Mouse (Mus musculus) olfactory bulb, adult 2 months (tissue): ENCODE measurements around the gene Efhd1. TPM values are rescaled to one million over a fixed set of nuclear protein-coding genes. Genes with fewer than 3 reads are reported as not detected.
A peak's percentile ranks its signal among the peaks of the same experiment; 100 is the strongest.

Experiments
- H3K27ac ChIP-seq: fragments of 200-500 bp; 2 replicates; pipeline ENCODE4 v1.5.1; 2012; ENCODE audit warnings: low read depth, low read length; ENCODE audit not compliant: insufficient read depth
- H3K4me1 ChIP-seq: fragments of 200-500 bp; 2 replicates; pipeline ENCODE4 v1.6.1; 2012; ENCODE audit warnings: low read length; ENCODE audit not compliant: control insufficient read depth, insufficient read depth
- H3K4me3 ChIP-seq: fragments of 200-500 bp; 2 replicates; pipeline ENCODE4 v1.5.1; 2012; ENCODE audit warnings: mild to moderate bottlenecking, low read depth, low read length, moderate library complexity; ENCODE audit not compliant: insufficient read depth
- CTCF ChIP-seq: fragments of 200-500 bp; IDR thresholded peaks from 2 replicates; pipeline ENCODE4 v1.5.1; 2012; ENCODE audit warnings: low read depth, mild to moderate bottlenecking, low read length, moderate library complexity; ENCODE audit not compliant: insufficient read depth
- POLR2A ChIP-seq: fragments of 200-500 bp; IDR thresholded peaks from 2 replicates; pipeline ENCODE4 v1.6.1; 2012; ENCODE audit warnings: mild to moderate bottlenecking, low read depth, low read length, moderate library complexity; ENCODE audit not compliant: insufficient read depth
- WGBS: fragments of 180-500 bp; shearing (Covaris S2); methylation state at CpG from one replicate; pipeline ENCODE4 v1.1.7; 2018; 5-methylcytosine and 5-hydroxymethylcytosine counted together
- polyA plus RNA-seq: library from polyadenylated mRNA; stranded (reverse); fragments of >200 nt; gene quantifications from 2 replicates; pipeline ENCODE4 v1.2.4, GENCODE M21; 2012; ENCODE audit warnings: low replicate concordance; ENCODE audit not compliant: missing spikeins, insufficient read depth, insufficient read length

Gene Efhd1
- polyA plus RNA-seq, 1 experiment: not detected

DNA sequence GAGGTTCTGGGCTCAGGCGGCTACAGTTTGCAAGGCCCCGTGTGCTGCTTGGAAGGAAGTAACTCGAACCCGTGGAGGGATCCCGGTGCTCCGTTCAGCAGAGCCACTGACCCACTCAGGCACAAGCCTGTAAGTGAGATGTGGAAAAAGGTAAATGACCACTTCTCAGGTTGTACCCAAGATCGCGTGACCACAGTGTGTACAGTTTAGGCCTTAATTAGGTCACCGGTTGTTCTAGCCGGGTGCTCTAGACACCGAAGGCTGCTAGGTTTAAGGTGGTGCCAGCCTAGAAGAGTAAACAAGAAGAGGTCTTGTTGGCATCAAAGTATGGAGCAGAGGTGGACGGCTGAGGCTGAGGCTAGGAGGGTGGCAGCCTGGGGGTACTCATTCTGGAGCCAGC is 11.0 kb downstream of the Efhd1 start:
- no peak for TF ChIP-seq CTCF
- no peak for TF ChIP-seq POLR2A
- Histone ChIP-seq H3K4me1 (peaks cover 10% of the 10 kb centered on the region; the same call in 1 of the 2 replicates), H3K27ac (no peak overlapping the region), H3K4me3 (no peak overlapping the region)
- 93% methylated on average over 12 of the region's 12 CpGs for WGBS

DNA sequence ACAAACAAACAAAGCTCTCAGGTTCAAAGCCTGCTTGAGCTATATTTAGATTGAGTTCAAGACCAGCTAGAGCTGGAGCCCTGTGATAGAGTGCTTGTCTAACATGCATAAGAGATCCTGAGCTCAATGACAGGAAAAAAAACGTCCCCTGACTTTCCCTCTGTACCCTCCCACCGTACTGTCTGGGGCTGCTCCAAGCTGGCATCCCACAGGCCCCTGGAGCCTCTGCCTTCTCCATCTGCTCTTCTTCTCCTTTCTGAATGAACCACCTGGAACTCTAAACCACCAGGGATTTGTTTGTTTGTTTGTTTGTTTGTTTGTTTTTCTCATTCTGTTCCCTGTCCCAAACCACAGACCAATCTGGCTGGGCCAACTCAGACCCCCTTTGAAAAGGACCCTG is 11.9 kb downstream of the Efhd1 start:
- Histone ChIP-seq H3K27ac (no peak overlapping the region), H3K4me1 (peaks cover 8% of the 10 kb centered on the region; the same call in 1 of the 2 replicates), H3K4me3 (no peak overlapping the region)
- TF ChIP-seq CTCF (no peak), POLR2A (no peak)
- 77% methylated on average over 2 of the region's 2 CpGs for WGBS

DNA sequence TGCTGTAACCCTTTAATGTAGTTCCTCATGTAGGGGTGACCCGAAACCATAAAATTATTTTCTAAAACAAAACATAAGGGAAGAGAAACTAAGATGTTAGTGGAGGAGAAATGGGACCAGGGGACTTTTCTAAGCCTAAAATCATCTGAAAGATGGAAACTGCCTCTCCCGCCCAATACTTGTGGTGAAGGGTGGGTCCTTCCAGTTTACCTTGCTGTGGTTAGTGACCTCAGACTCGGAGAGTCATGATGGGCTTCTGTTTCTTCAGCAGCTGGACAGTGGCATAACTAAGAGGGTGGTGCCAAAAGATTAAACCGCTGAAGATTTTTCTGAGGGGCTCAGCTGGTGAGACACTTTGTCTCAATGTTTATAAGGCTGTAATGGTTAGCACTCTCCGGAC is 16.1 kb downstream of the Efhd1 start:
- Histone ChIP-seq H3K4me3 (no peak overlapping the region), H3K4me1 (no peaks in the 10 kb centered on the region), H3K27ac (no peak overlapping the region)
- 83% methylated on average over 5 of the region's 5 CpGs for WGBS
- TF ChIP-seq POLR2A: no peak

DNA sequence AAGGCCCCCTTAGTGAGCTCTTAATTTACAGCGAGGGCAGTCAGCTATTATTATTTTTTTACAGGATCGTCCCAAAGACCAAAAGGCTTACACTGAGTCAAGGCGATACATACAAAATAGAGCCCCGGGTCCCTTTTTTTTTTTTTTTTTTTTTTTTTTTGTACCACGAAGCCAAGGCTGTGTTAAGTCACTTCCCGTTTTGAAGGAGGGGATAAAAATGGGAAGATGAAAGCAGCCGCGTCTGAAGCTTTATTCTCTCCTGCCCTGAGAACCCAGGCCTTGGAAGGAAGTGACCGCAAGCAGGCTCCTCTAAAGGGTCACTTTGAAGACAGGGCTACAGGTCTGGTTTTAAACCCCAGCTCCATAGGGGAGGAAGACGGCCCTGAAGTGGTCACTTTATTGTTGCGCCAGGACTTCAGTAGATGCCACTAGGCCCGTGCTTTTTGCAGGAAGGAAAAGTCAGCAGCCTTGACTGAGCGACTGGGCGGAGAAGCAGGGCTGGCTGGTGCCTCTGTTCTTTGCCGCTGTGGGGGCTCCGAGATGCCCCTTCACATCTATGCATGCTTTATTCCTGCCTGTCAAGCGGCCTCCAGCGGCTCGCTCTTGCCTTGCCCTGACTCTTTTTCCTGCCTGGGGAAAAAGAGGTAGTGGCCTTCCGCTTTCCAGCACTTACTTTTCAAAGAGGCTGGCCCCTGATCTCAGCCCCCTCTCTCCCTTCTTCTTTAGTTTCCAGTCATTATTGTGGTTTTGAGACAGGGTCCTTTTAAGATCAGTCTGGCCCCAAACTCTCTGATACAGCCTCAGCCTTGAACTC is 17.6 kb downstream of the Efhd1 start:
- Histone ChIP-seq H3K27ac (no peak overlapping the region), H3K4me3 (no peak overlapping the region), H3K4me1 (no peaks in the 10 kb centered on the region)
- 55% methylated on average over 20 of the region's 20 CpGs for WGBS
- TF ChIP-seq CTCF: no peak

DNA sequence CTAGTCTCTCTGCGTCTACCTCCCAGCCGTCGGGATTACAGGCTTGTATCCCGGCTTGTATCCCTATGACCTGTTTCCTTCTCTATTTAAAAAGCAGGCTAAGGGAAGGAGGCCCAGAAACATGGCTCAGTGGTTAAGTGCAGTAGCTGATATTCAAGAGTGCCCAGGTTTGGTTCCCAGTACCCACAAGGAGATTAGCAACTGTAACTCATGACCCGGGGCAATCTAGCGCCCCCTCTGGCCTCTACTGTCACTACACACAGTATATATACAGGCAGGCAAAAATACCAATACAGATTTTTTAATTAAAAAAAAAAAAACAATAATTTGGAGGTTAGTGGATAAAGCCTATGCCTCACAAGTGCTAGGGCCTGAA is 18.2 kb downstream of the Efhd1 start:
- Histone ChIP-seq H3K4me1 (no peaks in the 10 kb centered on the region), H3K27ac (no peak overlapping the region), H3K4me3 (no peak overlapping the region)
- TF ChIP-seq POLR2A (no peak), CTCF (no peak)
- WGBS: 77% methylated on average over 6 of the region's 6 CpGs

DNA sequence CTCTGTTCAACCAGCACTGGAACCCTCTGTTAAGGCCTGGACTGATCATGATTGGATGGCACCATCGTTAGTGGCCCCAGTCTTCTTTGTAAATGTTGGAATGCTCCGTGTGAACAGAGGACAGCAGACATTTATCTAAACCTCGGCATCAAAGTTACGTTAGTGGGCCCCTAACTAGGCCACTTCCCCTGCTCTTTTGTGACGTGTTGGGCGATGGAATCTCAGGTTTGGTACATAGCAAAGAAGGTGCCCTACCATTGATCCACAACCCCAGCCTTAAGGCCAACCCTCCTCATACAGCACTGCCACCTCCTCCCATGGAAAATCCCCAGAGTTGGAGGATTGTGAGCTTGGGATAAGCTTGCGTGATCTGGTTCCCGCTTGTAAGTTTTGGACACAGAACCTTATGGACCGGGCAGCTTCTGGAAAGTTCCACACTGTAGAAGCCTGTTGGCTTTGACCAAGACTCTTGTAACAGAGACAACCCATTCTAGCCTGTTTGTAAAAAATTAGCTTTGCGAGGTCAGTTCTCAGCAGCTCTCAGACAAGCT is 19.3 kb downstream of the Efhd1 start:
- no peak overlapping the region for H3K4me3 ChIP-seq
- TF ChIP-seq CTCF (no peak), POLR2A (no peak)
- WGBS: 82% methylated on average over 10 of the region's 10 CpGs

DNA sequence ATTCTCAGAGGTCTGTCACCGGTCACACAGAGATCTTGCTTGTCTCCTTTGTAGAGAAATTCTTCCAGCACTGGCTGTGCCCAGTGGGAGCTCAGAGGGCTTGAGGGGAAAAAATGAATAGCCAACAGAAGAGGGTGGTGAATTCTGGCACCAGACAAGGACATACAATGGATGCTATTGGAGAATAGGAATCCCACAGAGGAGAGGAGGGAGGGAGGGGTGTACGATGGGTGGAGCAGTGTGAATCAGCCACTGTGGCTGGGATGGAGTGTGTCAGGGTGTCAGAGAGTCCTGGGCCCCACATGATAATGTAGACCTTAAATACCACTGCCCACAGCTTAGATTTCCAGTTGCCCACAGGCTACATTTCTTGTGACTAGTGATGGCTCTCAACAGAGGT is 22.9 kb downstream of the Efhd1 start:
- peaks cover under 1% of the 10 kb centered on the region; the same call in 1 of the 2 replicates for H3K4me1 ChIP-seq
- no peak overlapping the region for H3K4me3 ChIP-seq
- no peak for TF ChIP-seq POLR2A
- TF ChIP-seq CTCF: no peak
- whole genome bisulfite sequencing: 45% methylated on average over 2 of the region's 2 CpGs
- no peak overlapping the region for H3K27ac ChIP-seq

More for the DNA sequence above, 19.3 kb downstream of the Efhd1 start:
- Histone ChIP-seq H3K4me1 (no peaks in the 10 kb centered on the region), H3K27ac (no peak overlapping the region)

DNA sequence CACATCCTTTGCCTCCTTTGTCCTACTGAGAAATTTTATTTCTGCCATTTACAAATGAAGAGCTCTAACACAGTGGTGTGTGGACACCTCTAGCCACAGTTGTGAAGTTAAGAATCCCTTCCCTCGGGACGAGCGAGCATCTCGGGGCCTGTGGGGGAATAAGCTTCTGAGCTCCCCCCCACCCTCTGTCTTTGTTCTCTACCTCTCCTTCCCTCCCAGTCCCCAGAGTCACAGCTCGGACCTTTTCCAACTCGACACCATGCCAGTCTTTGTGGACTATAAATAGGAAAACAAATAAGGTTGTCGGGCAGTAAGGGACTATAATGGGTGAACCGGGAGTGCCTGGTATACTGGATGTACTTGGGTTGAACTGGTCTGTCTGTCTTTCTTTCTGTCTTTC is 27.3 kb downstream of the Efhd1 start:
- WGBS: 57% methylated on average over 8 of the region's 8 CpGs
- no peak for TF ChIP-seq CTCF
- H3K4me1 ChIP-seq: peaks cover 6% of the 10 kb centered on the region; the same call in 1 of the 2 replicates
- H3K4me3 ChIP-seq: no peak overlapping the region
- no peak overlapping the region for H3K27ac ChIP-seq

DNA sequence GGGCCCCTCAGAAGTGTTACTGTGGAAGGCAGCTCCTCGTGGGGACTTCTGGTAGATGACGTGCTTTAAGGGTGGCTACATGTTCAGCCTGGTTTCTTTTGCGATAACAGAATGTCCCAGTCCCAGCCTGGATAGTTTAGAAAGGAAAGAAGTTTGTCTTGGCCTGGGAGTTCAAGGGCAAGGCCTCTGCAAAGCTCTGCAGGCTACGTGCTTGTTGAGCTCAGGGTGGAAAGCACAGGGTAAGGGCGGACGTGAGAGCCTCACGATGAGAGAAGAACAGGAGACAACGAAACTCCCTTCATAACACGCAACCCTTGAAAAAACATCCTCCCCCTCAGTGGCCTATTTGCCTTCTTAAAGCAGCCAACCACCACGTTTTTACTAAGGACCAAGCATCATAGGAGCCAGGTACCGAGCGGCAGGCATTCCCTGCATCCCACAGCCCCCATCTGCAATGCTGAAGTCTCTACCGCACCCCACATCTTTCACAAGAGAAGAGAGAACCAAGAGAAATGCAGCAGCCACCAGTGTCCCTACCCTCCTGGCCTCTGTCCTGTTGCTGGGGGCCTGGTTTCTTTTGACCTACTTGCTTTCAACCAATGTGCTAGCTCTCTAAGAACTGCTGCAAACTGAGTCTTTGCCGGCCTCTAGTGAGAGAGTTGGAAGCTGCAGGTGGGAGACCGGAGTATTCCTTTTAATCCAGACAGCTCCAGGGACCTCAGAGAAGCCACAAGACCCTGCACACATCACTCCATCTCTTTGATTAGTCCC is 28.4 kb downstream of the Efhd1 start:
- no peak overlapping the region for H3K4me3 ChIP-seq
- peak overlapping the region; percentile 58 for H3K27ac ChIP-seq
- TF ChIP-seq CTCF (no peak), POLR2A (no peak)
- WGBS: 64% methylated on average over 15 of the region's 15 CpGs
- peaks cover 6% of the 10 kb centered on the region; the same call in 1 of the 2 replicates for H3K4me1 ChIP-seq
